Mouse (Mus musculus) retina, embryonic 14.5 days (tissue): Measurements from ENCODE around the gene Ppp1r36.
"Not testable (repeated sequence)": the region's sequence is repeated elsewhere in the genome, so short reads cannot be mapped to it uniquely, and the experiment has no call there.

Source experiments
- DNase-seq: peaks from one replicate; pipeline ENCODE4 v3.0.0-alpha.2; 2015; ENCODE audit warnings: low spot score

Gene Ppp1r36

GRCm38 (mm10) chr12:76397281-76397680 is 20.1 kb upstream of the Ppp1r36 start:
- no peak for DNase-seq

GRCm38 (mm10) chr12:76401674-76402073 is 15.7 kb upstream of the Ppp1r36 start:
- no peak for DNase-seq

DNA sequence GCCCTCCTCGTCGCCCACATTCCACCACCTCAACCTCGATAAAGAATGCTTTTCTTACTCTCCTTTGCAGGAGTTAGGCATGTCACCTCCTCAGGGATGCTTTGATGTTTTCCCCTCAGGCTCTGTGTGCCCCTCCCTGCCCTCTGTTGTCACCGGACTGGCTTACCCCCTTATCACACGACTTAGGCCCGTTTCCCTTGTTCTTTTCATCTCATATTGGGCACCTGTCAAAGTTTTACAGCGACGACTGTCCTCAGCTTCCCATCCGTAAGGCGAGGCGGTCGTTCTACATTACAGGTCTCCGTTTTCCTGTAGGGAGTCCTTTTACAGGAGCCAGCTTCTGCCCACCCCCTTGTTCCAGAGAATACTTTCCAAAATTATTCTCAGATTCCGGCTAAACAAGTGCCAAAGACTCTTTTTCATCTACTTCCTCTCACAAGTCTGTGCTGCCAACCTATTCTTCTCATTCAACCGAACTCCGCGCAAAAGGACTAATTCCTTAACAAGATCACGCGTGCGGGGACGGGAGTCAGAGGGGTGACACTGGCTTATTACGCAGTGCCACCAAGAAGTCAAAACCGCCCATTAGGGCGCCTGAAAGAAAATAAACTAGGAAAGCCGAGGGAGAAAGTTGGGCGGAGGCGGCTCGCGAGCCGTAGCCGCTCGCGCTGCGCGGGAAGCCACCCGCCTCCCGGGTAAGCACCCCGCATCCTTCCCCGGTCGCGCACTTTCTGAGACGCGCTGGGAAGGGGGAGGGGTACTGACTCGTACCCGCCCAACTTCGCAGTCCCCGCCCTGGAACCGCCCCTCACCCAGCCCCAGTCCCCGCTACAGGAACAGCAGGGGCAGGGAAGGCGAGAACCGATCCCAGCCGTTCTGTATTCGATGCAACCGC is 14.1 kb upstream of the Ppp1r36 start:
- DNase-seq = no peak

- peak; percentile 100 for DNase-seq
Measured at GRCm38 (mm10) chr12:76403886-76404537, 13.3 kb upstream of the Ppp1r36 start, which contains the start of gene Hspa2. Gene Hspa2, plus strand, starts transcription at chr12:76404176.

- no peak for DNase-seq
Measured at GRCm38 (mm10) chr12:76404836-76405182, 12.5 kb upstream of the Ppp1r36 start.

GRCm38 (mm10) chr12:76405183-76405970 is 12.0 kb upstream of the Ppp1r36 start:
- DNase-seq = peak; percentile 62

DNA sequence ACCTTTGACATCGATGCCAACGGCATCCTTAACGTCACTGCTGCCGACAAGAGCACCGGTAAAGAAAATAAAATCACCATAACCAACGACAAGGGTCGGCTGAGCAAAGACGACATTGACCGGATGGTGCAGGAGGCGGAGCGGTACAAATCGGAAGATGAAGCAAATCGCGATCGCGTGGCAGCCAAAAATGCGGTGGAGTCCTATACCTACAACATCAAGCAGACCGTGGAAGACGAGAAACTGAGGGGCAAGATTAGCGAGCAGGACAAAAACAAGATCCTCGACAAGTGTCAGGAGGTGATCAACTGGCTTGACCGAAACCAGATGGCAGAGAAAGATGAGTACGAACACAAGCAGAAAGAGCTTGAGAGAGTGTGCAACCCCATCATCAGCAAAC is 11.4 kb upstream of the Ppp1r36 start:
- peak; percentile 41 for DNase-seq

DNA sequence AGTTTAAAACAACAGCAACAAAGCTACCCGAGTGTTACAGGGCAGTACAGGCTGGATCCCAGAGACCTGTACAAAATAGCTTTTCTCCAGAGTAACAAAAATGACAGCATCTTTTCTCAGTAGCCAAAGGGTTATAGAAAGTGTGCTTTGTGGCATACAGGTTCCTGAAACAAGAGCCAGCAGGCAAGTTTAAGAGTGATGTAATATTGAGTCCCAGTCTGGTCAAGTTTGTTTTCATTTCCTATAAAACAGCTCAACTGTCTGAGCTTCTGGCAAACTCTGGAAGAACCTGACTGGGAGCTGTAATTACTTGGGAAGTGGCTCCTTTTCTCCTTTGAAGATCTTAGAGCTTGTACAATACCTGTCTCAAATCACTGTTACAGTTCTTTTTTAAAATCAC is 10.2 kb upstream of the Ppp1r36 start:
- DNase-seq = no peak

GRCm38 (mm10) chr12:76409166-76409565 is 8.2 kb upstream of the Ppp1r36 start:
- no peak for DNase-seq

DNA sequence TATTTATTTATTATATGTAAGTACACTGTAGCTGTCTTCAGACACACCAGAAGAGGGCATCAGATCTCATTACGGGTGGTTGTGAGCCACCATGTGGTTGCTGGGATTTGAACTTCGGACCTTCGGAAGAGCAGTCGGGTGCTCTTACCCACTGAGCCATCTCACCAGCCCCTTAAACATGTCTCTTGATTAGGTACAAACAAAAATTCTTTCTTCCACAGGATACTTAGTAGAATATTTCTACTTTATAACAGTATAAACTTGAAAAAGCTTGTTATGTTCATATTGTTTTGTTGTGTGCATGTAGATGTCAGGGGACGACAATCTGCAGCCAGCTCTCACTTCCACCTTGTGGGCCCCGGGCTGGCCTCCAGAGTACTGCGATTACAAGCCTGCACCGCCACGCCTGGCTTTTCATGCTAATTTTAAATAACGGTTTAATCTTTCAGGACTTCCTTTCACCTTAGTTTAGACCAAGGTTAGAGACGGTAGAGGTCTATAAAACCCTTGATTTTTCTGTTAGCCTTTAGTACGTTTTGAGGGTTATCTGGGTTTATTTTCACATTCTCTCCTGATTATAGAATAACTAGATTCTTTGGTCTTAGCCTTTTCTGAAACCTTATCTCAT is 1.8 kb upstream of the Ppp1r36 start:
- no peak for DNase-seq

DNA sequence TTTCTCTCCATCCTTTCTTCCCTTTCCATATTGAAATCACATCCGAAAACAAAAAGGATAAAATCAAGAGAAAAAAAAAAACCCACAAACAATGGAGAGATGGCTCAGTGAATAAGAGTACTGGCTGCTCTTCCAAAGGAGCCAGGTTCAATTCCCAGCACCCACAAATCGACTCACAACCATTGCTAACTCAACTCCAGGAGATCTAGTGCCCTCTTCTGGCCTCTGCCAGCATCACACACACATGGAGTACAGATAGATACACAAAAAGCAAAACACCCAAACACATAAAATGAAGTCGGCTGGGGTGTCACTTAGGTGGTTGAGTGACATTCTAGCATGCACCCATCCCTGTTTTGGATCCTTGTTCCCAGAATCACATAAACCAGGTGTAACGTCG is 1.0 kb downstream of the Ppp1r36 start:
- no peak for DNase-seq

- DNase-seq = no peak
Measured at GRCm38 (mm10) chr12:76425256-76425655, 7.9 kb downstream of the Ppp1r36 start.

DNA sequence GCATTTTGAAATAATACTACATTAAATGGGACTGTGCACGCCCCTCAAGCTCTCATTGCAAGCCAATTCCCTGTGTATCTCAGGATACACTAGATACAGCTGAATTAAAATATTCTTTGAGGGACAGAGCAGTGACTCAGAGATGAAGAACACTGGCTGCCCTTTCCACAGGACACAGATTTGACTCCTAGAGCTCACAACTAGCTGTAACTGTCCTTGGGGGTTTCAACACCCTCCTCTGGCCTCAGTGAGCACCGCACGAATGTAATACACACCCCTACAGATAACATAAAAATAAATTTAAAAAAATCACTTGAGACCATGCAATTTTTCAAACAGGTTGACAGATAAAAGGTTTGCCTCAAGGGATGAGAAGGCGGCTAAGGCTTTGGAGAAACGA is 10.2 kb downstream of the Ppp1r36 start:
- no peak for DNase-seq

DNA sequence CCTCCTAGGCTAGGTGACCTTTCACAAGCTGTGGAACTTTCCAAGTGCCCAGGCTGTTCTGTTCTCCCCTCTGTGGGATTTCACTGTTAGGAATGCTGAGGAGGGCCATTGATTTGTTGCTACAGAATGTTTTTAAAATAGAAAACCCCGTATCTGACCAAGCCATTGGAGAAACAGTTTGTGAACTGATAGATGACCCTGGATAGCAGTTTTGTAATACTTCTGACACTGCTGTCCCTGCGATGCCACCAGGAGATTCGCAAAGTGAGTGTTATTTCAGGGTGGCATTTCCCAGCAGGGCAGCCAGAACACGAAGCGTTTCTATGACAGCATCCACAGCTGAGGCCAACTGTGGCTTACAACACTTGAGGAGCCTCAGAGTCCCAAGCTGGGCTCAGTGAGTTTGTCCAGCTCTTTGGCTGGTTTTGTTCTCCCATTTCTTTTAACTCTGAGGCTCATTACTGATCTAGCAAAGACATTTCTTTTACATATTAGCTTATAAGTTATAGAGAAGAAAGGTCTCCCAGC is 13.6 kb downstream of the Ppp1r36 start:
- DNase-seq = no peak

DNA sequence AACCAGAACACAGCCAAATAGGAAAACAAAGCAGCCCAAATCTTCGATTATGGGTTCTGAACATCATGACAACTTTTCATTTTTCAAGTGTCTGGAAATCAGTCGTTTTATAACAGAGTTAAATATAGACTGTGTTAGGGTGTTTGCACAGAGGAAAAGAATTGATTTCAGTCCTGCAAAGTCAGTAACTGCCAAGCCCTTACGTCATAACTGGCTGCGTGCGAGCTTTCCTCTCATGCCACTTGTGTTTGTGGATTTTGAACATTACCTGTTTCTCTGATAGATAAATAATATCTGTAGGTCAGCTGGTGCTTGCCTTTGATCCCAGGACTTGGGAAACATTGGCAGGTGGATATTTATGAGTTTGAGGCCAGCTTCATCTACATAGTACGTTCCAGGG is 14.1 kb downstream of the Ppp1r36 start:
- DNase-seq = no peak

GRCm38 (mm10) chr12:76434111-76434510 is 16.8 kb downstream of the Ppp1r36 start:
- DNase-seq = no peak

DNA sequence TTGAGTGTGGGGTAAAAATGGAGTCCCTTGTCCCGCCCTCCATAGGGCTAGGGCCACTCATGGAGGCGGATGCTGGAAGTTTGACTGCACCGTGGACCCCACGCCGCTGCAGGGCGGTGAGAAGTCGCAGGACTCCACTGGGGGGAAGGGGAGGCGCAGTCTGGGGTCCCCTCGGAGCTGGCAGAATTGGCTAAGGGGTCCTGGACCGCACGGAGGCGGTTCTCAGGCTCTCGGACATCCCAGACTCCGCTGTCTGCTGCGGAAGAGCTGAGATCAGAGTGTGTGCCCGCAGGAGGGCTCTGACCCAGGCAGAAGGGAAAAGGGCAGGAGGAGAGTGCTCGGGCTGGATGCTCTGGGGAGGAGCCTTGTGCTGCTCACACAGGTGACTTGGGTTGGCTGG is 17.7 kb downstream of the Ppp1r36 start:
- DNase-seq = peak; percentile 20

DNA sequence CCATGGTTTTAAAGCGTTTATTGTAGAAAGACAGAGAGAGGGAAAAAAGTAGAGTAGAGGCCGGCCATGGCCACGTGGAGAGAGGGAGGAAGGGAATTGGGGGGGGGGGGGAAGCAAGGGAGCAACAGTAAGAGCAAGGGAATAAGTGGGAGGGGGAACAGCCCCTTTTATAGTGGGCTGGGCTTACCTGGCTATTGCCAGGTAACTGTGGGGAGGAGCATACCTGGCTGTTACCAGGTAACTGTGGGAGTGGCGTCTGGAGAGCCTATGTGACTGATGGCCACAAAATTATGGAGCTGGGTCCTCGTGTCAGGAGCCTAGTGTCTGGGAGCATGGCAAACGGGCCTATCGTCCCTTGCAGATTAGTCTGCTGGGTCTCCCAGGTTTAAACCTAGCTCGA is 18.2 kb downstream of the Ppp1r36 start:
- DNase-seq = no peak

DNA sequence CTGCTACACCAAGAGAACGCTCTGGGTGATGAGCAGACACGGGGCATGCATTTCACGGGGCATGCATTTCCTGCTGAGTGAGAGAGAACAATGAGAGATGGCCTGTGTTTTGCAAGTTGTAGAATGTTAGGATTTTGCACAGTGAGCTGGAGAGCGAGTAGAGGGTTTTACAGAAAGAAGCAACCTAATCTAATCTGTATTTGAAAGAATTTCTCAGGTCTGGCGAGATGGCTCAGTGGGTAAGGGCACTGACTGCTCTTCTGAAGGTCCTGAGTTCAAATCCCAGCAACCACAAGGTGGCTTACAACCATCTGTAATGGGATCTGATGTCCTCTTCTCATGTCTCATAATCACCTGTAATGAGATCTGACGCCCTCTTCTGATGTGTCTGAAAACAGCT is 26.1 kb downstream of the Ppp1r36 start:
- DNase-seq = not testable (repeated sequence)

DNA sequence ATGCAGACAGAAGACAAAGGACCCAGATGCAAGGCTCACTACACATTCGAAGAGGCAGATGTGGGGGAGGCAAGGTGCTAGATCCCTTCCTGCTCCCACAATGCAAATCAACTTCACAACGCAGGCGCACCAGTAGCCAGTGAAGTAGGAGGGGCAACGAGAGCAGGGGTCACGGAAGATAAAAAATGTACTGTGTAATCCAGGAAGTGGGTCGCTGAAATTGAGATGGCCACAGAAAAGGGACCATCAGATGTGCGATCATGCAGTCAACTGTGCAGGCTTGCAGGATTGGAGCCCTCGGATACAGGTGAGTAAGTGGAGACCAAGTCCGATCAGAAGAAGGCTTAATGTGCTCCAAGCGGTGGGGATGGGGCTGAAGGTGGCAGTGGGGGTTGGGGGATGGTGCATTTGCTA is 27.0 kb downstream of the Ppp1r36 start:
- no peak for DNase-seq

GRCm38 (mm10) chr12:76444862-76445261 is 27.5 kb downstream of the Ppp1r36 start:
- no peak for DNase-seq

DNA sequence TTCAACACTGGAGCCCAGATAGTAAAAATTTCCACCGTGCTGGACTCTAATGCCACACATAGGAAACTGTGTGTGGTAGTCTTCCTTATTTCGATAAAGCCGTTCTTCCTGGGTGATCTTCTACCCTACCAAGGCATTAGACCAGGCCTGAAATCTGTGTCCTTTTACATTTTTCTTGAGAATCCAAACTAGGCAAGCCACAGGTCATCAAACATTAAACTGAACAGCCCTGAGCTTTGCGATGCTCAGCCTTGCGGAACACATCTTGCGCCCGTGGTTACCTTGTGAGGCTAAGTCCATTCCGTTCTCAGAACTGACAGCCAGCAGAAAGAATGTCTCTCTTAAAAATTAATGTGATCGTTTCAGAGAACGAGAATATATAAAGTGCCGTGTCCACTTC is 28.9 kb downstream of the Ppp1r36 start:
- no peak for DNase-seq
